Mouse (Mus musculus): ENCODE data around the gene Prss12. TPM values are rescaled to one million over a fixed set of nuclear protein-coding genes. Genes with fewer than 3 reads are reported as not detected.

Gene Prss12
- polyA plus RNA-seq (2015; fragmentation: Illumina TruSeq; extraction: RNeasy Lipid Tissue Mini Kit (QIAGEN cat#74804); ENCODE audit: insufficient read depth, low replicate concordance): 3.9 TPM

GRCm38 (mm10) chr3:123446708-123447537, at the start of gene Prss12:
TSS of gene Prss12 (plus strand) at chr3:123446913.

Other genes with a start within 250 kb of the Prss12 start
- 40.1 TPM for gene Synpo2, start 210.8 kb upstream of the Prss12 start, polyA plus RNA-seq (2015; fragmentation: Illumina TruSeq; extraction: RNeasy Lipid Tissue Mini Kit (QIAGEN cat#74804); ENCODE audit: insufficient read depth, low replicate concordance)
- gene Sec24d, start 179.5 kb upstream of the Prss12 start, polyA plus RNA-seq (2015; fragmentation: Illumina TruSeq; extraction: RNeasy Lipid Tissue Mini Kit (QIAGEN cat#74804); ENCODE audit: insufficient read depth, low replicate concordance): 33.4 TPM
- gene Mettl14, start 60.8 kb upstream of the Prss12 start, polyA plus RNA-seq (2015; fragmentation: Illumina TruSeq; extraction: RNeasy Lipid Tissue Mini Kit (QIAGEN cat#74804); ENCODE audit: insufficient read depth, low replicate concordance): 26.9 TPM
- 0.06 TPM for gene Ndst3, start 243.9 kb downstream of the Prss12 start, polyA plus RNA-seq (2015; fragmentation: Illumina TruSeq; extraction: RNeasy Lipid Tissue Mini Kit (QIAGEN cat#74804); ENCODE audit: insufficient read depth, low replicate concordance)